Mouse (Mus musculus) G1E (cell line): ENCODE measurements at regions not wholly inside any gene's neighbourhood (a gene's known extent, or its start where the extent isn't known, plus 50 kb on each side); places are given as distances from the start of the nearest gene placed in this dataset.

Experiments
- CTCF ChIP-seq: IDR thresholded peaks from 2 replicates; pipeline ENCODE4 v1.5.1; 2012; ENCODE audit warnings: low read depth, low read length, inconsistent platforms, mixed read lengths
- GATA1 ChIP-seq: IDR thresholded peaks from 2 replicates; pipeline ENCODE4 v1.6.1; 2012; ENCODE audit warnings: borderline replicate concordance, low read length, inconsistent platforms, mixed read lengths
- POLR2AphosphoS5 ChIP-seq: IDR thresholded peaks from 2 replicates; pipeline ENCODE4 v1.6.1; 2012; ENCODE audit warnings: low read depth, low read length, inconsistent platforms; ENCODE audit not compliant: insufficient replicate concordance
- TAL1 ChIP-seq: conservative IDR thresholded peaks from 2 replicates; pipeline ENCODE4 v1.6.1; 2012; ENCODE audit warnings: low read depth, low read length, inconsistent platforms, mixed read lengths

DNA sequence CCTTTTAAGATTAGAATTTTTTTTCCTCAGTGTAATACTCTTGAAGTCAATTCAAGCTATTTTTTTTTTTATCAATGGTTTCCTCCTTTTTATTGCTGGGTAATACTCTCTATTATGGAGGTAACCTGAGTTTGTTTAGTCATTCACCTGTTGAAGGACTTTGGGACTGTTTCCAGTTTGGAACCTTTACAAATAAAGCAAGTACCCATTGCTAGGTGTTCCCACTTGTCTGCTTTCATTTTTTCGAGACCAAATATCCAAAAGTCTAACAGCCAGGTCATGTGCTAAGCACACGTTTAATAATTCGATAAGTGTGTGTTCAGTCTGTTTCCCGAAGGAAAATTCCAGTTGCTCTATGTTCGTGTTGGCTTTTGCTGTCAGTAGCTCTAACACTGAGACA is 67.6 kb downstream of the Lsm3 start:
- no peak for TF ChIP-seq CTCF
- TF ChIP-seq GATA1: no peak
- no peak for TF ChIP-seq TAL1
- no peak for TF ChIP-seq POLR2AphosphoS5
